Comparison of ENCODE assay signal across 21 mouse cellular contexts in genomic region chr8:70389678-70390077, GRCm38 (mm10). TPM values are rescaled to one million over a fixed set of nuclear protein-coding genes. Genes with fewer than 3 reads are reported as not detected.
DNase-seq lines count a peak whose midpoint lies in the region; ATAC-seq lines count a peak whose summit lies in the region.
"Had no signal": no experiment of that assay in that cellular context is flagged by ENCODE, and none has a peak within 500 bp of the region (broad histone marks: within the 10 kb centered on the region; RNA-seq: fewer than 3 reads in every experiment).

No protein-coding gene starts in this region.

- 56% methylated on average over 2 of the region's 2 CpGs for WGBS in heart, embryonic 15.5 days
- WGBS in heart, embryonic 11.5 days (ENCODE audit: insufficient replicate concordance), result 83% methylated on average over 2 of the region's 2 CpGs

- DNase-seq in cerebellum, adult 18-20 months, result peak; percentile 65 to 66
- DNase-seq in cerebellum, adult 11 months, result no peak
- DNase-seq in 416B (ENCODE audit: low read depth), result peak; percentile 15
- peak; percentile 51 to 61 for DNase-seq in adrenal gland, postnatal 36 days
- no peak for DNase-seq in layer of hippocampus, postnatal 25 days (ENCODE audit: extremely low spot score in 1 of 2, low spot score in 1 of 2)
- no peak for DNase-seq in kidney, postnatal 4 days
- DNase-seq: liver, embryonic 13.5 days; thymus, postnatal 36 days had no signal

- H3K9ac ChIP-seq in heart, embryonic 15.5 days, result no peak overlapping the region
- H3K9ac ChIP-seq in heart, embryonic 11.5 days (ENCODE audit: low read depth, low read length), result no peak overlapping the region
- H3K9ac ChIP-seq: embryonic facial prominence, embryonic 12.5 days; kidney, embryonic 15.5 days; limb, embryonic 13.5 days; liver, embryonic 13.5 days; midbrain, embryonic 12.5 days; neural tube, embryonic 13.5 days had no signal

- no peak overlapping the region for H3K4me3 ChIP-seq in heart, embryonic 15.5 days
- no peak overlapping the region; the same call in 1 of the 2 replicates for H3K4me3 ChIP-seq in heart, embryonic 11.5 days (ENCODE audit: low read depth, low read length)
- H3K4me3 ChIP-seq: embryonic facial prominence, embryonic 12.5 days; hindbrain, embryonic 10.5 days; kidney, embryonic 15.5 days; limb, embryonic 13.5 days; liver, embryonic 13.5 days; midbrain, embryonic 12.5 days; neural tube, embryonic 13.5 days had no signal

- H3K4me1 ChIP-seq in heart, embryonic 15.5 days (replicated peaks), result no peaks in the 10 kb centered on the region; the same call in 1 of the 2 replicates
- H3K4me1 ChIP-seq in heart, embryonic 11.5 days (ENCODE audit: control insufficient read depth, insufficient read depth, low read length), result no peaks in the 10 kb centered on the region; the same call in 1 of the 2 replicates
- H3K4me1 ChIP-seq: embryonic facial prominence, embryonic 12.5 days; kidney, embryonic 15.5 days; limb, embryonic 13.5 days; liver, embryonic 13.5 days; midbrain, embryonic 12.5 days; neural tube, embryonic 13.5 days had no signal

- peaks cover 16% of the 10 kb centered on the region for H3K36me3 ChIP-seq in heart, embryonic 15.5 days
- peaks cover 4% of the 10 kb centered on the region; the same call in 1 of the 2 replicates for H3K36me3 ChIP-seq in heart, embryonic 11.5 days (ENCODE audit: control insufficient read depth, insufficient read depth, low read length)

- no peaks in the 10 kb centered on the region for H3K27me3 ChIP-seq in heart, embryonic 15.5 days
- H3K27me3 ChIP-seq in heart, embryonic 11.5 days (ENCODE audit: control insufficient read depth, insufficient read depth, low read length), result no peaks in the 10 kb centered on the region
- H3K27me3 ChIP-seq: embryonic facial prominence, embryonic 12.5 days; kidney, embryonic 15.5 days; limb, embryonic 13.5 days; liver, embryonic 13.5 days; midbrain, embryonic 12.5 days; neural tube, embryonic 13.5 days had no signal

- no peaks in the 10 kb centered on the region for H3K9me3 ChIP-seq in heart, embryonic 15.5 days (replicated peaks)
- no peaks in the 10 kb centered on the region for H3K9me3 ChIP-seq in heart, embryonic 11.5 days (replicated peaks; ENCODE audit: control insufficient read depth, low read length)
- H3K9me3 ChIP-seq: embryonic facial prominence, embryonic 12.5 days; hindbrain, embryonic 10.5 days; kidney, embryonic 15.5 days; limb, embryonic 13.5 days; liver, embryonic 13.5 days; midbrain, embryonic 12.5 days; neural tube, embryonic 13.5 days had no signal

- peak; percentile 45; the same call in 1 of the 2 replicates for ATAC-seq in heart, embryonic 15.5 days (replicated peaks; ENCODE audit: insufficient number of reproducible peaks, insufficient read depth, low FRiP score, low read depth)
- no peak for ATAC-seq in heart, embryonic 11.5 days (replicated peaks; ENCODE audit: insufficient number of reproducible peaks, low FRiP score, low TSS enrichment)
- ATAC-seq: CD4-positive, CD25-positive, alpha-beta regulatory T cell, adult 4 months; hindbrain, postnatal 0 days; intestine, postnatal 0 days; lung, postnatal 0 days had no signal

- H3K4me2 ChIP-seq in heart, embryonic 15.5 days, result no peak overlapping the region
- no peak overlapping the region for H3K4me2 ChIP-seq in heart, embryonic 11.5 days
- H3K4me2 ChIP-seq: embryonic facial prominence, embryonic 12.5 days; kidney, embryonic 15.5 days; limb, embryonic 13.5 days; liver, embryonic 13.5 days; midbrain, embryonic 12.5 days; neural tube, embryonic 13.5 days had no signal

- no peak overlapping the region for H3K27ac ChIP-seq in heart, embryonic 15.5 days
- H3K27ac ChIP-seq in heart, embryonic 11.5 days (ENCODE audit: low read depth, low read length), result no peak overlapping the region
- H3K27ac ChIP-seq: embryonic facial prominence, embryonic 12.5 days; hindbrain, embryonic 10.5 days; hindbrain, postnatal 0 days; kidney, embryonic 15.5 days; limb, embryonic 13.5 days; liver, embryonic 13.5 days; midbrain, embryonic 12.5 days; neural tube, embryonic 13.5 days had no signal

RNA-seq across cellular contexts. Expression of gene Comp, which starts 16.3 kb away (rescaled TPM):
- 2.8 and 4.0 TPM in 2 replicates for polyA plus RNA-seq in heart, embryonic 15.5 days (2015; fragmentation: Nextera tagmentation; extraction: Ambion mirVana)
- polyA plus RNA-seq in heart, embryonic 11.5 days (2014; fragmentation: Nextera tagmentation; extraction: Ambion mirVana), result 1.1 and 2.2 TPM in 2 replicates
- not detected for total RNA-seq in adrenal gland, postnatal 36 days (2021)
- total RNA-seq in layer of hippocampus, postnatal 25 days (2021), result under 1 TPM; 0.32 to 0.47 TPM
- total RNA-seq: granulocyte monocyte progenitor cell, adult 5-6 weeks had no signal

RNA-seq across cellular contexts. Expression of gene Upf1, which starts 36.6 kb away (rescaled TPM):
- polyA plus RNA-seq in heart, embryonic 15.5 days (2015; fragmentation: Nextera tagmentation; extraction: Ambion mirVana), result 10.5 and 13.4 TPM in 2 replicates
- polyA plus RNA-seq in heart, embryonic 11.5 days (2014; fragmentation: Nextera tagmentation; extraction: Ambion mirVana), result 14.0 and 17.2 TPM in 2 replicates
- total RNA-seq in adrenal gland, postnatal 36 days (2021), result 10 to 100 TPM; 62.2 to 67.6 TPM
- total RNA-seq in layer of hippocampus, postnatal 25 days (2021), result 10 to 100 TPM; 61.8 to 66.1 TPM

RNA-seq across cellular contexts. Expression of gene Crtc1, which starts 49.7 kb away (rescaled TPM):
- 8.7 and 14.2 TPM in 2 replicates for polyA plus RNA-seq in heart, embryonic 15.5 days (2015; fragmentation: Nextera tagmentation; extraction: Ambion mirVana)
- 11.6 and 13.5 TPM in 2 replicates for polyA plus RNA-seq in heart, embryonic 11.5 days (2014; fragmentation: Nextera tagmentation; extraction: Ambion mirVana)
- 10 to 100 TPM; 21.8 to 25.7 TPM for total RNA-seq in adrenal gland, postnatal 36 days (2021)
- total RNA-seq in layer of hippocampus, postnatal 25 days (2021), result 100 to 1,000 TPM; 166 to 172 TPM

Comparison
In these comparisons a context has a peak if more than half of its experiments do, and no peak if none do; other contexts are left out.
1. DNase-seq: peak in cerebellum, adult 18-20 months (2 of 2), 416B (single experiment) and adrenal gland, postnatal 36 days (2 of 2); none in cerebellum, adult 11 months (single experiment), layer of hippocampus, postnatal 25 days (0 of 2) and kidney, postnatal 4 days (0 of 2).
2. RNA of gene Crtc1, which starts 49.7 kb away (total RNA-seq): 166 to 172 TPM in layer of hippocampus, postnatal 25 days; 21.8 to 25.7 TPM in adrenal gland, postnatal 36 days; every median in the first group is over 4 times any median in the second.